Mouse (Mus musculus) liver, adult 2 months (tissue): ENCODE results near the gene Borcs8.

ENCODE experiments used
- CTCF ChIP-seq: fragments of 200-500 bp; IDR thresholded peaks from 2 replicates; pipeline ENCODE4 v1.5.1; 2011; ENCODE audit warnings: low read depth, low read length, control low read depth
- POLR2A ChIP-seq: fragments of 200-500 bp; IDR thresholded peaks from 2 replicates; pipeline ENCODE4 v1.6.1; 2011; ENCODE audit warnings: low read length, control low read depth; ENCODE audit not compliant: insufficient read depth; ENCODE audit errors: extremely low read depth

- no peak for TF ChIP-seq CTCF
- TF ChIP-seq POLR2A, result no peak
These were observed 39.1 kb upstream of the Borcs8 start for GRCm38 (mm10) chr8:70100241-70100640.
